Mouse (Mus musculus): Measurements from ENCODE around the gene Igfbp2.

Igfbp2 gene

DNA sequence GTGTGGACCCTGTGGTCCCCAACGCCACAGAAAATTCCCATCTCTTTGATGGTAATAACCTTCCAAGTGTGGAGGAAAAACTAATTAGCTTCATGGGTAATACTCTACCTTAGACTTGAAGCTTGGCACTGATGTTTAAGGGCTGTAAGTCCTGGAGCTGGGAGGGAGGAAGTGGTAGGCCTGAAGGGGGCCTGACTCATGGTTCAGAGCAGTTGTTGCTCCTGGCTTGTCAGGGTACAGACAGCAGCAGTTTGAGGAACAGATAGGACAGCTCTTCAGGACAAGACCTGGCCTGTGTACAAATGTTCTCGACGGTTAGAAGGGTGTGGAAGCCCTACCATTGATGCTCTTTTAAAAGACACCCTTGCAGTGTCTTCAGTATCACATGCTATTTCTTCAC is 8.7 kb upstream of the Igfbp2 start:
- no peak for DNase-seq

DNA sequence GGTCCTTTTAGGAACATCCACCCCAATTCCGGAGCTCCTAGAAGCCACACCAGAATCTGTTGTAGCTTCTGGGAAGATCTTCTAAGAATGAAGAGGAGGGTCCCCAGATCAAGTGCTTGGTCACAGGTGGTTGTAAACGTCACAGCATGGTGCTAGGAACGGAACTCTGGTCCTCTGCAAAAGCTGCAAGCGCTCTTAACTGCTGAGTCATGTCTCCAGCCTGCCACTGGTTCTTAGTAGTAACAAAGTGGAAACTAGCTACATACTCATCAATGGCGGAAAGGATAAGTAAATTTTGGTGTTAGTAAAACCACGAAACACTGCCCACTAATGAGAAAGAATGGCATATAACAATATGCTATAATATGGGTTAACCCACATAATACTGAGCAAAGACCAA is 4.3 kb upstream of the Igfbp2 start:
- no peak for DNase-seq

DNA sequence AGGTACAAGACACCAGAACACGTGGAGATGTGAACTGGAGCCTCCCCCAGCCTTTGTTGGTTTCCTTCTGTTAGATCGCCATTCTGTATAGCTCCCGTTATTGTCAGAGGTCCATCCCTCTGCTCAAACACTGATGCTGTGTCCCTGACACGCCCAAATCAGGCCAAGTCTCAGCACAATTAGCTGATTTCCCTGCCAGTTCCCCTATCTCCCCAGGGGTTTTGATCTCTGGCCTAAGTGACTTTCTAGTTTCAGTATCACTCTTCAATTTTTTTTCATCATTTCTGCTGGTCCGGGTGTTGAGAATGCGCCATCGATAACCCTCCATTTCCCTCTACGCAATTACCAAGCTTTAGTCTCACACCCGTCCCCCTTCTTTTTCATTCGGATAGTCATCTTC is 1.4 kb upstream of the Igfbp2 start:
- no peak for DNase-seq

DNA sequence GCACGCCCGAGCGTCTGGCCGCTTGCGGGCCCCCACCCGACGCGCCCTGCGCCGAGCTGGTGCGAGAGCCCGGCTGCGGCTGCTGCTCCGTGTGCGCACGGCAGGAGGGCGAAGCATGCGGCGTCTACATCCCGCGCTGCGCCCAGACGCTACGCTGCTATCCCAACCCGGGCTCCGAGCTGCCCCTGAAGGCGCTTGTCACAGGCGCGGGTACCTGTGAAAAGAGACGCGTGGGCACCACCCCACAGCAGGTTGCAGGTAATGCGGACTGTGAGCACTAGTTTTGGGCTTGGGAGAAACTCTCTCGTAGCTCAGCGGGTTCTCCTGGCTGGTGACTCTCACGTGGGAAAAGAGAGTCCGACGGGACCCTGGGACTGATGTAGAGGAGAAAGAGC is 401 bp downstream of the Igfbp2 start:
- DNase-seq = peak; percentile 49

DNA sequence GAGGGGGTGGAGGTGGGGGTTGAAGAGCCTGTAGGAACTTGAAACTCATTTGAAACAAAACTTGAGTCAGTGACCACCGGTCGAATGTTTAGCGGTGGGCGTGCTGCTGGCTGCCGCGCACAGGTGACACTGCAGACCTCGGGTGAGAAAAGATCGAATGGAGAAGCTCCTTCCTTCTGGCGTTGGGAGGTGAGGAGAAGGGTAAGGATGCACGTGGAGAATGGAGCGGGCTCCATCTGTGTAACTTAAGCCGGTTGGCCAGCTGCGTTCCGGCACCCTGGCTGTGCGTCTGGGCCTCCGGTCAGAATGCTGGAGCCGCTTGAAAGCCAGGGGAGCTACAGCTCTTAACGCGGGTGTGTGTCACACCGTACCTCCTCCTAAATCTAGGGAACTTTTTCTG is 983 bp downstream of the Igfbp2 start:
- DNase-seq = no peak

DNA sequence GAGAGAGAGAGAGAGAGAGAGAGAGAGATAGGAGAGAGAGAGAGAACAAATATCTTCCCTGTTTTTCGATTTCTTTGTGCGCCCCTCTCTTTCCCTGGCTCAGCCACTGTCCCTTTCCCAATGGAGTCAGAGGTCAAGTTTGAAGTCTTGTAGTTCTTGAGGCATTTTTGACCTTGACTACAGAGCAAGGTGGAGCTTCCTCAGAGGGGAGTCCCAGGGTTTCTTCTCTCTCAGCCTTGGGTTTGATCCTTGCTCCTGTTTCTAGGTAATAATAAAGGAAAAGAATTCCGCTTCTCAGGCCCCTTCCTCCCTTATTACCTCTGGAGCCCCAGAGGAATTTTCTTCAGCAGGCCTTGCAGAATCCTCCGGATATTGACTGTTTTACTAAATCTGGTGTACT is 1.6 kb downstream of the Igfbp2 start:
- DNase-seq = no peak

DNA sequence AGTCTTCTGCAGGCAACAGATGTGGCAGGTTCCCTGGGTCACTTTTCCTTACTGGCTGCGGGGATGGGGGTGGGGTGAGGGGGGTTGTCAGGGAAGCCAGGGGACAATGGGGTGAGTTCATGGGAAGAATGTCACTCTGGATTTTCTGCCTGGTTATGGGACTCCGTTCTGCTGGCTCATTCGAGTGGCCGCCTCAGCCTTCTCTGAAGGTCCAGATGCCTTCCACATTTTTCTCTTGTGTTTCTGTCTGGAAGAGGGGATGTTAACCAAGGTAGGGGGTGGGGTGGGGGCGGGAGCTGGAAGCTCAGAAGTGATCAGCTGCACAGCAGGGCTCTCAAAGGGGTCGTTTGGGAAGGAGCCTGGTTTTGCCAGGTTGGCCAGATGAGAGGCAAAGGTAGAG is 2.1 kb downstream of the Igfbp2 start:
- DNase-seq = no peak

DNA sequence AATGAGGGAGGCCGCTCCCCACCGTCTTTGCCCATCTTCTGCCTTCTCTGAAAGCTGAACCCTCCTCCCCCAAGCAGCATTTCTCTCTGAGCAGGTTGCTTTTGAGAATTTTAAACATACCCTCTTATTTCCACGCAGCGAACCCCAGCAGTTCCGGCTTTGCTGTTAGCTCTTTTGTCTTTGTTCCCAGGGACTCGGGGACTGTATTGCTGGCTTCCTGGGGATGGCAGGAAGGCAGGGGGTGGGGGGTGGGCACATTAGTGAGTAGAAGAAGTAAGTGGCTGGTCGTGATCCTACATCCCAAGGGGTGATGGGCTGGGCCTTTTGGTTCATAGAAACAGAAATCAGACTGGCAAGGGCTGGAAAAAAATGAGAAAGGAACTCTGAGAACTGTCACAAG is 2.6 kb downstream of the Igfbp2 start:
- no peak for DNase-seq

DNA sequence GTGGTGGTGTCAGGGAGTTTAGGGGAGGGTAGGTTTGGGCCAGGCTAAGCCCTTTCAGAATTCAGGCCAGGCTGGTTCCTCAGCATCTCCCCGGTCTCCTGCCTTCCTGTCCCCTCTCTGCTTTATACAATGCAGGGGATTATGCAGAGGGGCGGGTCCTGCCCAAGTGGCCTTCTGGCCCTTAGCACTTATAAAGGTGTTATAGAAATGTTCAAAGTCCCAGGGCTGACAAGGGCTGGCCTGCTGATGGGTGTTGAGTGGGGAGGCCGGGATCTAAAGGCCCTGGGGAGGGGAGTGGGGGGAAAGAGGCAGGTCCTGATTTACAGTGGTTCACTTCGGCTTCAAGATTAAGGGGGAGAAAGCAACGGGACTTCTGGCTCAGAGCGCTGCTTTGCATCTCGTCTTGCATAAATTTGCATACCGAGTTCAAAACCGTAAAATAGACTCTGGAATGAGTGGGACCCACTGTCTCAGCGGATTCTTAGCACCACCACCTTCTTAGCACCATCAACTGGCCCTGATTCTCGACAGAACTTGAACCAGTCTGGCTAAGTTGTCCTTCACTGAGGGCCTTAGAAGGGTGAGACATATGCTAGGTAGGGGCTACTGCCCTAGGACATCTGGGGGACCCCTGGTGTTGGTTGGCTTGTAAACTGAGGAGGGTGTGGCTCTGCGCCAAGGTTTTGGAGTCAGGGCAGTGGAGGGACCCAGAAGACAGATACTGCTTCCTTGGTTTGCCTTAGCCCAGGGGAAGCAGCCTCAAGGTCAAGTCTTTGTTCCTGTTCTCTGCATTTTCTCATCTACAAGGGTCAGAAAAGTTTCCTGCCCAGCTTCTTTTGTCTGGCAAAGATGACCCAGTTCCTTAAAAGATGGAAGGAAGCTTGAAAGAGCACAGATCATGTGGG is 3.4 kb downstream of the Igfbp2 start:
- DNase-seq = peak; percentile 28

DNA sequence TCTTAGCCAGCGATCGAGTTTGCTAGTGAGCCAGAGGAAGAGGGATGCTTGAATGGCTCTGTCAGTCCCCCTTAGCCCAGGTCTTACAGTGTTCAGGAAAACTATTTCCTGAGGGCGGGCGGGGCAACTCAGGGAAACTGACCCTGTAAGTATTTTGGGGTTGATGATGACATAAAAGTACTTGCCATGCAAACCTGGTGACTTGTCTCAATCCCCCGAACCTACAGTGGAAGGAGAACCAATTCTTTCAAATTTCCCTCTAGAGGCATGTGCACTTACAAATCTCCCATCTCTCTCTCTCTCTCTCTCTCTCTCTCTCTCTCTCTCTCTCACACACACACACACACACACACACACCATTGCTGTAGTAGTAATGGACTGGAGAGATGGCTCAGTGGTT is 4.5 kb downstream of the Igfbp2 start:
- no peak for DNase-seq

DNA sequence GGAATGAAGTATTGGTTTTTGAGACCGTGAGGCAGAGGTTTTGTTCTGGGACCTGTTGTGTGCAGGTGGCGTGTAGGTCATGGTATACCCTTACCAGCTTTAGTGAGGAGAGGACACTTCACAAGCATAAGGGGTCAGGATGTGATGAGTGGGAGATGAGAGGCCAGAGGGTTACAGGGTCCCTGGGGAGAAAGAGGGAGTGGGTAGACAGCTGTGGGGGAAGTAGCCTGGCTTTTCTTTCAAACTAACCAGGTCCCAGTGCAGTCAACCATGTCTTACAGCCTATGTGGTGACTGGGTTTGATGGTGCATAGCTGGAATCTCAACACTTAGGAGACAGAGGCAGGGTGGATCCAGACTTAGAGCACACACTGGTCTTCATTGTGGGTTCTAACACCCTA is 6.2 kb downstream of the Igfbp2 start:
- DNase-seq = no peak

DNA sequence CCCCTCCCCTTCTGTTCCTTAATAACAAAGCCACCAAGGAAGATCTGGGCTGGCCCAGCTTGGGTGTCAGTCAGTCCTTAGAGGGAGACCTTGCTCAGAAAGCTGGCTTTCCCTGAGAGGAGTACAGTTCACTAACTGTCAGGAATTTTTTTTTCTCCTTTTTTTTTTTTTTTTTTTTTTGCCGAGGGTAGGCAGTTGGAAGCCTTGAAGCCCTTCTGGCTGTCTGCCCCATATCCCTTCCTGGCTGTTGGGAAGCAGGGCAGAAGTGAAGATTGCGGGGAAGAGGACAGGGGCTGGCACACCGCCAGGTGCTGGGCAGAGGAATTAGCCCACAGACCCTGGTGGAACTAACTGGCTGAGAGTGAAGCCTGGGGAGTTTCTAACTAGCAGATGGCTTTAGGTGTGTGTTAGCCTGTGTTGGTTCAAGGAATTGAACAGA is 8.4 kb downstream of the Igfbp2 start:
- DNase-seq = no peak

DNA sequence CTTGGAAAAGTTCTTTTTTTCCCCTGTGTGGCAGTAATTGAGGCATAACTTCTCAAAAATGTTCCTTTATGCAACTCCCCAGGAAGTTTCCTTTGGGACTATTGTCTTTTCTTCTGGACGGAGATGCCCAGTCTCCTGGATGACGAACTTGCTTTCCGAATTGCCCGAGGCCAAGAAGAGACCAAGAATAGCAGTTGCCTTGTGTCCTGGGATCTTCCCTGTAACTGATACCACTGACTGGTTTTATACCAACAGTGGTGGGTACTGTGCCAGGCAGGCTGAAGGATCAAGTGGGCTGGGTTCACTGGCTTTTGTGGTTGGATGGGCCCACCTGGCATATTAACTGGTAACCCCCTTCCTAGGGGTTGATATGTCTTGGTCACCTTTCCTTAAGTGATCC is 9.3 kb downstream of the Igfbp2 start:
- no peak for DNase-seq

DNA sequence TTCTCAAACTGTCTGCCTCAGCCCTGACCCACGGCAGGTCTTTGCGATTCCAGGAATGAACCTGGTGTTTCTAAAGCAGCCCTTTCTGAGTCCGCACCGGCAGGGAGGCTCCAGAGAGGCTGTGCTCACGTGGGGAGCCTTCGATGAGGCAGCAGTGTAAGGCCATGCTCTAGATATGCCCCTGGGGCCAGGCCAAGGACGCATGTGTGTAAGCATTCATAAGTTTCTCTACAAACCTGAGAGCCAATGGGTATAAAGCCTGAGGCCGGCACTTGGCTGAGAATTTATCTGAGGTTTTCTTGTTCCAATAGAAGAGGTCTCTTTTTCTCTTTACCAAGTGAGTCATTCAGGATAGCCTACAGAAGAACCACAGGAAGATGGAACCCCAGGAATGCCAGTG is 15.1 kb downstream of the Igfbp2 start:
- no peak for DNase-seq

DNA sequence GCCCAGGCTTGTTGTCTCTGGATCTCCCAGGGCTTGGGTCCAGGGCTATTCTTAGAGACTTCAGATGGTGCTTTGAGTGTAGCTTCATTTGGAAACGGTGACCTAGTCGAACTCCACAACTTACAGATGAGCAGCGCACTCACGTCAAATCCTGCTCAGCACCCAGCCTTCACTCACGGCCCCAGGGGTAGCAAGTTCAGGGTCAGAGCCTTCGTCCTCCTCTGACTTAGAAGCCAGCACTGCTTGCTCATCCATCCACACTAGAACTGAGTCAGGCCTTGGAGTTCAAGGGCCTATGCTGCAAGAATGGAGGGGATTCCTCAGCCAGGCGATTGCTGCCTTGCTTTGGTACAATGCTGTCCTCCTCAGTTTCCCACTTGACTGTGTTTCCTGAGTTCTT is 15.5 kb downstream of the Igfbp2 start:
- DNase-seq = no peak

DNA sequence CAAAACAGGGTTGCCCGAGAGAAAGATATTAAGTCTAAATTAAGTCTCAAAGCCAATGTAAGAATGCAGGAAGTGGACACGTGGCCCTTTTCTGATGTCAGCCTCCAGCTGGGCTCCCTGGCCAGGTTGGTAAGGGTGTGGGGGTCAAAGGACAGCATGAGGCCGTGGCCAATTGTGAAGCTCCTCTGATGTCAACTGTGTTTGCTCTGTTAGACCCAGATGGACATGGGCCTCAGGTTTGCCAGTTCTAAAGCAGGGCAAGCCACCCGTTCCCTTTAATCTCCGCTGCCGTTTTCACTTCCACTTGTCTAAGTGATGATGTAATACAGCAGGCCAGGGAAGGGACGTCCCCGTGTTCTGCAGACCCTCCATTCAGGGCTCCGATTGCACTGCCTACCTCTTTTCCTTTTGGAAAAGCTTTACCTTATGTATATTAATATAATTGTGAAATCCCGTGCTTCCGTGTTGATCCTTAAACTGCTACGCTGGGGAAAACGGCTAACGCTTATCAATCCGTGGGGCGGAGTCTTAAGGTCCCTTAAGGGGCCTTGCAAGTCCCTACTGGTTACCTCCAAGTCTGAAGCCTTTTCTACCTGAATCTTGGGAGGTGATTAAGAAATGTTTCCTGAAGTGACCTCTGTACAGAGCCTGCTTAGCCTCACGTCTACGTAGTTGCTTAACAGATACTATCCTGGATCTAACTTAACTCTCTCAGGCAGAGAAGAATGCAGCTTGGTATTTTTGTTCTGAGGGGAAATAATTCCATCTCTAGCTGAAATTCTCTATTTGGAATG is 18.6 kb downstream of the Igfbp2 start:
- no peak for DNase-seq

DNA sequence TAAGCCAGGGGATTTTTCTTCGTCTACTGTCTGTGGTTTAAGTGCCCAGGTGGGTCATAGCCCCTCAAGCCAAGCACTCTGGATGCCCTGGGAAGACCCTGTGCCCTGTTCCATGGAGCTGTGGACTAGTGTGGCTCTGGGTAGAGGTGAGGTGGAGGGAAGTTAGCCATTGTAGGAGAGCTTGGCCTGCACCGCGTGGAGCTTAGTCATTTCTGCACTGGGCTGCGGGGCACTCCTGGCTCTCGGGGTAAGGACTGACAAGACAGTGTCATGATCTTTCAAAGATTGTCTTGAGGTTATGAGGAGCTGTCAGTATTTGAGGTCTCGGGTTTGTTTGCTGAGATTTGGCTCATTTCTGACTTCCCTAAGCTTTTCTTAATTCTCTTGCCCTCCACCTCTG is 20.4 kb downstream of the Igfbp2 start:
- DNase-seq = no peak

DNA sequence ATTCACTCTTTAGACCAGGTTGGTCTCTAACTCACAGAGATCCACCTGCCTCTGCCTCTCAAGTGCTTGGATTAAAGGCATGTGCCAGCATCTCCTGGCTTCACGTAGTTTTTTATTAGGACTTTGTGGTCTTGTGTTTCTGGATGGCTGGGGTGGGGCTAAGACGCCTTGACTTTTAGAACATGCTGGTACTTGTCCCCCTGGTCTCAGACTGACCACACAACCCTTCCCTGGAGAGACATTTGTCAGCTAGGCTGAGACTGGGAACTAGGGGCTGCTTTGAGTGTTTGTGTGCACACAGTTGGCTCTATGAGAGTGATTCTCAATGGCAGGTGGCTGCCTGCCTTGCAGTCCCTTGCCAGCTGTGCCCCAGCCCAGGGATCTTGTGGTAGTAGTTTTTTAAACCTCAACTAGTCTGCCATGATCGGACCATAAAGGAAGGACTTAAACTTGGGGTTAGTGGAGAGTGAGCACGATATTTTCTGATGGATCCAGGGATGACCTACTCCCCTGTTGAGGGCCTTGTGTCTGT is 23.6 kb downstream of the Igfbp2 start:
- no peak for DNase-seq

DNA sequence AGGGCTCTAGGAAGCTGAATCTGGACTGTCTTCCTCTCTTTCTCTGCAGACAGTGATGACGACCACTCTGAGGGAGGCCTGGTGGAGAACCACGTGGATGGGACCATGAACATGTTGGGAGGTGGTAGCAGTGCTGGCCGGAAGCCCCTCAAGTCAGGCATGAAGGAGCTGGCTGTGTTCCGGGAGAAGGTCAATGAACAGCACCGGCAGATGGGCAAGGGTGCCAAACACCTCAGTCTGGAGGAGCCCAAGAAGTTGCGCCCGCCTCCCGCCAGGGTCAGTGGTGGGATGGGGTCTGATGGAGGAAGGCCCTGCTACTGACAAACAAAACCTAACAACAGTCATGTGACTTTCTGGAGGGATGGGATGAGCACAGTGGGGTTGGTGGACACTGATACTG is 24.7 kb downstream of the Igfbp2 start:
- DNase-seq = no peak

DNA sequence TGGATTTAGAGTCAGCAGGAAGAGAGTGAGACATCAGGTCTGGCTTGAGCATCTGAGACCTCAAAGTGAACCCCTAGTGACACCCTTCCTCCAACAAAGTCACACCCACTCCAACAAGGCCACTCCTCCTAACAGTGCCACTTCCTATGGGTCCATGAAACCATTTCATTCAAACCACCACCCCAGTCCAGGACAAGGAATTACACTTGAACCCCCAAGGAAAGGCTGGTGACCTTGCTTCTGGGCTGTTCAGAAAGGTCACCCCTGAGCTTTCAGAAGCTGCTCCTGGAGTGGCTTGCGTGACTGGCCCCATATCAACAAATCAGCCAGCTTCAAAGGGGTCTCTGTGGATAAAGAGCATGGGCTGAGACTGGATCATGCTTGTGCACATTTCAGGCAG is 29.5 kb downstream of the Igfbp2 start:
- DNase-seq = no peak

DNA sequence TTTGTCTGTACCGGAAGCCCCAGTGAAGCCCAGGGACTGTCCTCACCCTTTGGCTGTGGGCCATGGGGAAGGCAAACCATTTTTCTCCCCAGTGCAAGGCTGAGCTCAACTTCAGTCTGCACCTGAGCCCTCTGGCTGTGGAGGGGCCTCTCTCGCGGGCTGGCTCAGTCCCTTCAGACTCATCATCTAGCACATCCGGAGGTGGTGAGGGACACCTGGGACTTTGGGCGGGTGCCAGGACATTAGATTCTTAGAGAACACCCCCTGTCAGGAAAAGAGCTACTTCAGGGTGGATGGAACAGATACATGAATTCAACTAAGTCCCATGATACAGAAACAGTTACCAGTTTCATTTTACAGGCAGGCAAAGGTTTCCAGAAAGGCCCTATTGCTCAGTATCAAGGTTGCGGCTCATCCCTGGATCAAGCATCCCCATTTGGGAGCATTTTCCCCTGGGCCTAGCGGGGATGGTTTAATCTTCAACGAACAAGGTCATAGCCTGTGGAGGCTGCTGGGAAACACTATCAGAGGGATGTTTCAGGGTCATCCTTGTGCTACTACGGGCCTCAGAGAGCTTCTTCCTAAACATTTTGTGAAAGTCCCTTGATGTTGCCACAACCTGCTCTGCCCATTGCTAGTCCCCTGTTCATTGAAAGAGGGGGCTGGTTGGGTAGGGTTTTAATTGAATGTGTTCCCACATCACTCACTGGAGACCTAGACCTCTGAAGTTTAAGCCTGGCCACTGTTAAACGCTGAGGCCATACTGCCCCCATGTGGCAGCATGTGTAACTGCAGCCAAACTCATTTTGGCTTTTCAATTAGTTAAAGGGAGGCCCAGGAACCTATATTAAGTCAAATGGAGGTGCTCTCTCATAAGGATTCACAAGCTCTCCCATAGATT is 30.3 kb downstream of the Igfbp2 start:
- no peak for DNase-seq

DNA sequence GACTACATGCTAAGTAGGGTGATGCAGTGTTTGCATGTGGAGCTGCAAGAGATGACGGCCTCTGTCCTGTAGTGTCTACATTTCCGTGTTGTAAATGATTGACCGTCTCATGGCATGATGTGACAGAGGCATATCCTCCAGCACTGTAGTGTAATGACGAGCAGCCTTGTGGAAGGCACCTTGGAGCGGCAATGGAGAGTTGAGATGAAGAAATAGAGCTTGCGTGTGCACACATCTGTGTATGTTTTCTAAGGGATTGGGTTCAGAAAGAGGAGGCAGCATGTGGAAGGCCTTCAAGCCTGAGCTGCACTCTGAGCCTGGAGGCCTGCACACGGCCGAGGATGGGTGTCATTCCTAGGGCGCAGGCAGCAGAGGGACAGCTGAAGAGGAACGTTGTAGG is 31.4 kb downstream of the Igfbp2 start:
- no peak for DNase-seq

Data from right cerebral cortex, postnatal 4 days (tissue).